Mouse (Mus musculus): ENCODE results near the gene Sh3bgrl. TPM values are rescaled to one million over a fixed set of nuclear protein-coding genes. Genes with fewer than 3 reads are reported as not detected.

Sh3bgrl gene
- polyA plus RNA-seq, 1 experiment from 2014 or later: 131 TPM

DNA sequence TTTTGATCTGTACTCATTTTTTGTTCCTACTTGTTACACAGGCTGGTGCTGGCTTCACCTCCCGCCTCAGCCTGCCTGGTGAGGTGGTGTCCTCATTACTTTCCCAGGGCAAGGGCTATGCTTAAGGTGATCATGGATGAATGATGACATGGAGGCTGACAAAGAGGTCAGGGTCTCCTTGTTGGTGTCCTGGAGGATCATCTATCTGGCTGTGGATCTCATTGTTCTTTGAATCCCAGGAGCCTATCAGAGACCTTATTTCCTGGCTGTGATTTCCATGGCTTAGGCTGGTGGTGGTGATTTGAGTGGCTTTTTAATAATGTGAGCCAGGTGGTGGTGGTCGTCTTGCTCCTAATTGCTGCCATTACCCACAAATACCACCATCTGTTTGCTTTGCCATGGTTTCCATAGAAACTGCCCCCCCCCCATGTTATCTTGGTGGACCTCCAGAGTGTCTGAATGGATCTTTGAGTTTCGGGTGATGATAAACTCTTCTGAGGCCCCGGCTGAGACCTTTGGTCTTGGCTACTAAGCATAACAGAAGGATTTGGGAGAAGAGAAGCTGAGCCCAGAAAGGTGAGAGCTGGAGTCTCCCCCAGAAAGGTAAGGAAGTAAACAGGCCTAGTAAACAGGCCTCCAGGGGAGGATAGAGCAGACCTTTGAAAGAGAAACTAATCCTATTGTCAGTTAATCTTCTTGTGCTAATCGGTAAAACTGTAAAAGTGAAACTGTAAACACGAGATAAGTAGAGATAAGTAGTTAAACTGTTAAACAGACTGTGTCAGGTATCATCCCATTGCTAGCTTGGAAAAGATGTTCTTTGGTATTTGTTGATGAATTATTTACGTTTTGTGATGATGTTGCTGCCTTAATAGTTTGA lies 18.5 kb downstream of the Sh3bgrl start:
- Histone ChIP-seq H3K9ac (no peak overlapping the region), H3K4me1 (0 out of 2 replicates have a peak, but pooled peaks cover 2% of the 10 kb centered on the region), H3K27ac (no peak overlapping the region), H3K27me3 (no peaks in the 10 kb centered on the region), H3K4me2 (no peak overlapping the region), H3K4me3 (replicated peaks) (no peak overlapping the region), H3K36me3 (no peaks in the 10 kb centered on the region), H3K9me3 (replicated peaks) (no peaks in the 10 kb centered on the region)
- ATAC-seq (replicated peaks; ENCODE audit: low FRiP score): no peak
- WGBS: 40% methylated on average over 7 of the region's 7 CpGs

DNA sequence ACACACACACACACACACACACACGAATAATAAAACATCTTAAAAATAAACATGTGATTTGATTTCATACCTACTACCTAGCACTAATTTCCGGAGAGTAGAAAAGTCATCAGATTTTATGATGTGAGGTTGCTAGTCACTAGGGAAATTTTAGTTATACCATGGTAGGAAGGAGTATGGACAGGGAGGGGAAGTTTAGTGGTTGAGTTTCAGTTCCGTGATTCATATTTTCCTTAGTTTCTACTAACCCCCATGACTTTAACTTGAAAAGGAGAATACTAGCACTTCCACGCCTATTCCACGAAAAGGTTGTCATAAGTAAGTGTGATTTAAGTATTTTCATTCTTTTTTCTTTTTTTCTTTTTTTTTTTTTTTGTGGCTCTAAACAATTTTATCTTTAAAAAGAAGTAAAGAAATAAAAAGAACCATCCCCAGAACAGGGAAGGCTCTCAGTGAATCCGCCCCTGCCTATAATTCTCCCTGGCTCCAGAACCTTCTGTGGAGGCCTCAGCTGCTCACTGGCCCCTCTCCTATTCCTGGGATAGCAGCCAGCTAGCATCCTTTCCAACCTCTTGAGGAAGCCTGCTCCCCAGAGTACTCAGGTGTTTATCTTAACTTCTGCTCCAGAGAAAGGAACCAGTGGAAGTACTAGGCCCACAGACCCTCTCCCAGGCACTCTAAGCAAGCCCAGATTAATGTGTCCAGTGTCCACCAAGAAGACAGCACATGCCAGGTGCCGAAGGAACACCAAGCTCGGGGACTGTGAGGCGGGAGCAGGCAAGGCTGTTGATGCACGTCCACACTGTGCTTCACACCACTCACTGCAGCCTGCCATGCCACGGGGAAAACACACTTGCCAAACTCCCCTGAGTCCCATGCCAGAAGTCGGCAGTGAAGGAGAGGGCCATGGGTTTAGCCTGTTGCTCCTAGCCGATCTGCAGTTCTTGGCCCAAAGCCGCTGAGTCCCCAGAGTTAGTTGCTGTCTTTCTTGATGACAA lies 25.0 kb downstream of the Sh3bgrl start:
- Histone ChIP-seq H3K4me1 (no peaks in the 10 kb centered on the region), H3K9ac (no peak overlapping the region), H3K36me3 (no peaks in the 10 kb centered on the region), H3K4me3 (replicated peaks) (no peak overlapping the region), H3K9me3 (replicated peaks) (no peaks in the 10 kb centered on the region), H3K27me3 (no peaks in the 10 kb centered on the region), H3K27ac (no peak overlapping the region), H3K4me2 (no peak overlapping the region)
- 0 out of 2 replicates have a peak, but pooled peaks have one; percentile 49 for ATAC-seq (replicated peaks; ENCODE audit: low FRiP score)
- 76% methylated on average over 14 of the region's 14 CpGs for WGBS

DNA sequence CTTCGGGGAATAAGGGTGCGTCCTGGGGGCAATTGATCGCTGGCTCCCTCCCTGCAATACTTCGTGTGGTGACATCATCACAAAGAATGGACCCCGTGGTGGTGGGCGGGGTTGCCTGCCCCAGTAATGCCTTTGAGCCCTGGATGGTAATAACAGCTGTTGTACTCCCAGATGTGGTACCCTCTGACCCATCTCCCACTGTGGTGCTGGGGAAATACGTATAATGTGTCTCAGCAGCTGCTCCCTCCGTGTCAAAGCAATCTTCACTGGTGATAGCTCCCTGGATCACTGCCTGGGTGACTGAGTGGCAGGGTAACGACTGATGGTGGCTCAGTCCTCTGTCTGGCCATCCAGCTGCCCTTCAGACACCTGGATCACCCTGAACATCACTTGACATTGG lies 26.0 kb downstream of the Sh3bgrl start:
- no peaks in the 10 kb centered on the region for H3K4me1 ChIP-seq
- WGBS: 39% methylated on average over 9 of the region's 9 CpGs
- H3K36me3 ChIP-seq: no peaks in the 10 kb centered on the region
- no peak overlapping the region for H3K9ac ChIP-seq
- 0 out of 2 replicates have a peak, but pooled peaks have one; percentile 29 for ATAC-seq (replicated peaks; ENCODE audit: low FRiP score)
- no peaks in the 10 kb centered on the region for H3K27me3 ChIP-seq
- no peak overlapping the region for H3K27ac ChIP-seq
- H3K4me3 ChIP-seq (replicated peaks): no peak overlapping the region
- no peaks in the 10 kb centered on the region for H3K9me3 ChIP-seq (replicated peaks)
- no peak overlapping the region for H3K4me2 ChIP-seq

DNA sequence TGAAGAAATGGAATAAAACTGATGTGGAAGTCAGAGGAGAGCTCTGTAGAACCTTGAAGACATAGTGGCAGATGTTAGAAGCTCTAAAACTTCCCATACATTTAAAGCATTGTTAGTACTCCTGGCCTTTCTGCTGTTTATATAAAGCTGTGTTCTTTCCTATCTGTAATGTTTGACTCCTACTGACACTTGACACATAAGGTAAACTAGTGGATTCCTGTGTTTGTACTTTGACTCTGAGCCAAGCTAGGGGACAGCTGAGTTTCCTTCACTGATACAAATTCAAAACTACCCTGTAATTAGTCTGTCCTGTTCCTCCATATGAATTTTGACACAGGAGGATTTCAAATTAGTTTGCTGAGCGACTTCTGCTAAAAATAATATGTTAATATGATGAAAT lies 27.5 kb downstream of the Sh3bgrl start:
- no peak overlapping the region for H3K4me2 ChIP-seq
- H3K27me3 ChIP-seq: no peaks in the 10 kb centered on the region
- H3K4me3 ChIP-seq (replicated peaks): no peak overlapping the region
- H3K36me3 ChIP-seq: no peaks in the 10 kb centered on the region
- H3K9ac ChIP-seq: no peak overlapping the region
- ATAC-seq (replicated peaks; ENCODE audit: low FRiP score): no peak
- no peaks in the 10 kb centered on the region for H3K9me3 ChIP-seq (replicated peaks)
- WGBS: 47% methylated on average over 1 of the region's 1 CpGs
- H3K27ac ChIP-seq: no peak overlapping the region
- H3K4me1 ChIP-seq: 0 out of 2 replicates have a peak, but pooled peaks cover 3% of the 10 kb centered on the region

DNA sequence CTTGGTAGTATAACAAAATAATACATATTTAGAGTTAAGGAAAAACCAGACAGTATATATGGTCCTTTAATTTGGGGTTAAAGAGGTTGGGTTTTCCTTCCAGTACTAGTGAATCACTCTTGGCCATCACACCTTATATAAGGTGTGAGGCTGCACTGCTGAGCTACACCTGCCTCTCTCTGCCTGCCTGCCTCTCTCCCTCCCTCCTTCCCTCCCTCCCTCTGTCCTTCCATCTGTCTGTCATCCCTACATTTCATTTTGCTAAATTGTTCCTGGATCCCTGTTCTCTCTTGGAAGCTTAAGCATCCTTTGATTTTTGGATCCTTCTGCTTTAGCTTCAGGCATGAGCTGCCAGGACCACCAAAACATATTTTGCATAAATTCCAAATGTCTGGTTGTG lies 28.6 kb downstream of the Sh3bgrl start:
- H3K9ac ChIP-seq: no peak overlapping the region
- 0 out of 2 replicates have a peak, but pooled peaks cover 3% of the 10 kb centered on the region for H3K4me1 ChIP-seq
- H3K27me3 ChIP-seq: no peaks in the 10 kb centered on the region
- no peak for ATAC-seq (replicated peaks; ENCODE audit: low FRiP score)
- no peaks in the 10 kb centered on the region for H3K9me3 ChIP-seq (replicated peaks)
- H3K36me3 ChIP-seq: no peaks in the 10 kb centered on the region
- H3K27ac ChIP-seq: no peak overlapping the region
- H3K4me2 ChIP-seq: no peak overlapping the region
- no peak overlapping the region for H3K4me3 ChIP-seq (replicated peaks)

DNA sequence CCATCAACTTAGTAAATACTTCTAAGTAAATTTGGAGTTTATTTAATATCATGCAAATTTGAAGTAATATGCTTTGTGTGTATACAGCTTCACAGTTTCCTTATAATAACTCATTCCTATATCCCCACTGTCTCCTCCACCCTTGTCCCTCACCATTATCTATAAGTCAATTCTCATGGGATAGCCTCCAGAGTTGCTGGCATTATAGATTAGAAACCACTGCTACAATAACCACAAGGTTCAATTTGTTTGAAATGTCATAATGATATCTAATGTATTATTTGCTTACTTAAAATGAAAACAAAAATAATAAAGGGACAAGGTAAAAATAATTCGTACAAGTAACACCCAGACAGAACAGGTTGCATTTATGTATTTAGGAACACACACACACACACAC lies 31.7 kb downstream of the Sh3bgrl start:
- H3K9ac ChIP-seq: no peak overlapping the region
- H3K27ac ChIP-seq: no peak overlapping the region
- 0 out of 2 replicates have a peak, but pooled peaks cover 3% of the 10 kb centered on the region for H3K4me1 ChIP-seq
- 89% methylated on average over 1 of the region's 1 CpGs for WGBS
- H3K4me2 ChIP-seq: no peak overlapping the region
- no peak for ATAC-seq (replicated peaks; ENCODE audit: low FRiP score)
- no peaks in the 10 kb centered on the region for H3K27me3 ChIP-seq
- no peaks in the 10 kb centered on the region for H3K9me3 ChIP-seq (replicated peaks)
- no peaks in the 10 kb centered on the region for H3K36me3 ChIP-seq
- H3K4me3 ChIP-seq (replicated peaks): no peak overlapping the region

DNA sequence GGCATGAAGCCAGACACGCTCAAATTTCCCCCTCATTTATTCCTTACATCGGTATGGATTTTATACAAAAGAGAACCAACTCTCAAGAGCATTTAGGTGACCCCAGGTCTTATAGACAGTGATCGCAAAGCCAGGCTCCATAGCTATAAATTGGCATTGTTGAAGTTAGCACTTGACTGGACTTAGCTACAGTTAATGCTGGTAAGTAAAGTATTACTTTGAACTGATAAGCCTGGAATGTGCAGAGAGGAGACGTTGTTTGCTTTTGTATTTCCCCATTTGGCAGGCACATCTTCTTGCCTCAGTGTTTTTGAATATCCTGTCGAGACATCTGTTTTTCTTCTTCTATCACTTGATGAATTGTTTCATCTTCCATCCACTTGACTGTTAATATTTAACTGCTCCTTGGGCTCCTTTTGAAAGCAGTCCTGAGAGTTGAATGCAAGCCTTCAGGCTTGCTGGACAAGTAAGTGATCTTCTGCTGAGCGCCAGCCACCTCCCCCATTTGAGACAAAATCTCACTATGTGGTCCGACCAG lies 32.5 kb downstream of the Sh3bgrl start:
- 56% methylated on average over 7 of the region's 7 CpGs for WGBS
- Histone ChIP-seq H3K4me2 (no peak overlapping the region), H3K36me3 (no peaks in the 10 kb centered on the region), H3K27me3 (no peaks in the 10 kb centered on the region), H3K9me3 (replicated peaks) (no peaks in the 10 kb centered on the region), H3K4me3 (replicated peaks) (no peak overlapping the region), H3K27ac (no peak overlapping the region), H3K9ac (no peak overlapping the region), H3K4me1 (0 out of 2 replicates have a peak, but pooled peaks cover 3% of the 10 kb centered on the region)
- no peak for ATAC-seq (replicated peaks; ENCODE audit: low FRiP score)

DNA sequence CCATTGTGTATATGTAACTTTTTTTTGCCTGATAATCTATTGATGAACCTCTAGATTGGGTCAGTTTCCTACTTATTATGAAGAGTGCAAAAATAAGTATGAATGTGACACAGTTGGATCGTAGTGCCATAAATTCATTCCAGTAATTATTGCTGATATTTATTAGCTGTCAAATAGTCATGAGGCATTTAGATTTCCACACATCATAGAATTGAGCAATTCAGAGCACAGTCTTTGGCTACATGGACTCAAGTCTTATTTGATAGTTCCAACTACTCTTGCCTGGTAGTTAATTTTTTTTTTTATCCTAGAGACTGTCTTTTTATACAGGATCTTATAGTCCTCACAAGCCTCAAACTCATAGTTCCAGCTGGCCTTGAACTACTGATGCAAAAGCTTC lies 34.9 kb downstream of the Sh3bgrl start:
- no peaks in the 10 kb centered on the region for H3K9me3 ChIP-seq (replicated peaks)
- H3K4me1 ChIP-seq: 0 out of 2 replicates have a peak, but pooled peaks cover 3% of the 10 kb centered on the region
- H3K27me3 ChIP-seq: no peaks in the 10 kb centered on the region
- H3K27ac ChIP-seq: no peak overlapping the region
- H3K4me2 ChIP-seq: no peak overlapping the region
- 97% methylated on average over 1 of the region's 1 CpGs for WGBS
- no peaks in the 10 kb centered on the region for H3K36me3 ChIP-seq
- ATAC-seq (replicated peaks; ENCODE audit: low FRiP score): no peak
- H3K4me3 ChIP-seq (replicated peaks): no peak overlapping the region
- H3K9ac ChIP-seq: no peak overlapping the region

DNA sequence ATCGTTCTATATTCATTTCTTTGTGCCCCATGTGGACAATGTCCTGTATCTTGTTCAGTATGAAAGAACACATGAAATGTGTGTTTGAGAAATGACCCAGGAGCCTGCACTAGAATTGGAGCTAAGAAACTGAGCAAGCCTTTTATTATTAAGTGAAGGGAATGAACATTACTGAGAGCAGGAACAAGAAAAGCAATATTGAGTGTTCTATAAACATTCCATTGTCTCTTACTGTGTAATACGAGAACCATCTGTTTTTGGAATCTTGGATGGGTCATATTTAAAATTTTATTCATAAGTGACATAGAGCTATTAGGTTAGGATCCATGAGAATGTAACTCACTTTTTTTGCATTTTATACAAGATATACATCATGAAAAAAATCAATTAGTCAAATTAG lies 36.7 kb downstream of the Sh3bgrl start:
- Histone ChIP-seq H3K27ac (no peak overlapping the region), H3K27me3 (no peaks in the 10 kb centered on the region), H3K9ac (no peak overlapping the region), H3K9me3 (replicated peaks) (no peaks in the 10 kb centered on the region), H3K4me1 (0 out of 2 replicates have a peak, but pooled peaks cover 3% of the 10 kb centered on the region), H3K4me3 (replicated peaks) (no peak overlapping the region), H3K4me2 (no peak overlapping the region), H3K36me3 (no peaks in the 10 kb centered on the region)
- WGBS: 74% methylated on average over 2 of the region's 2 CpGs
- no peak for ATAC-seq (replicated peaks; ENCODE audit: low FRiP score)

DNA sequence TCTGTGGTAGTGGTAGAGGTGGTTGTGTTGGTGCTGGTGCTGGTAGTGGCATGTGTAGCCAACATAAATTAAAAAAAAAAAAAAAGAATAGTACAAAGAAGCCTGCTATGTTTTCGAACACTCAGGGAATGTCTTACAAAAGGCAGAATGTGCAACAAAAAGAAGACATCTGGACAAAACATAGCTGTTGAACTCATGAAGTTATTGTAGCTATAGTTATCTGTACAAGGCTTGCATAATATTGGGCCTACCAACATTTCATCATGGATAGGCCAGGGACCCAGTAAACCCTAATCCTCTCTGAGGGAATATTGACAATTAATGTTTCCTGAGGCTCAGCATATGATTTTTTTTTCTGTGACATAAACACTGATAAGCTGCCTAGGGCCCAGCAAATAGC lies 37.3 kb downstream of the Sh3bgrl start:
- no peak overlapping the region for H3K9ac ChIP-seq
- 74% methylated on average over 1 of the region's 1 CpGs for WGBS
- H3K27me3 ChIP-seq: no peaks in the 10 kb centered on the region
- no peaks in the 10 kb centered on the region for H3K36me3 ChIP-seq
- H3K4me2 ChIP-seq: no peak overlapping the region
- H3K27ac ChIP-seq: no peak overlapping the region
- H3K4me3 ChIP-seq (replicated peaks): no peak overlapping the region
- ATAC-seq (replicated peaks; ENCODE audit: low FRiP score): no peak
- no peaks in the 10 kb centered on the region for H3K9me3 ChIP-seq (replicated peaks)
- H3K4me1 ChIP-seq: 0 out of 2 replicates have a peak, but pooled peaks cover 3% of the 10 kb centered on the region

DNA sequence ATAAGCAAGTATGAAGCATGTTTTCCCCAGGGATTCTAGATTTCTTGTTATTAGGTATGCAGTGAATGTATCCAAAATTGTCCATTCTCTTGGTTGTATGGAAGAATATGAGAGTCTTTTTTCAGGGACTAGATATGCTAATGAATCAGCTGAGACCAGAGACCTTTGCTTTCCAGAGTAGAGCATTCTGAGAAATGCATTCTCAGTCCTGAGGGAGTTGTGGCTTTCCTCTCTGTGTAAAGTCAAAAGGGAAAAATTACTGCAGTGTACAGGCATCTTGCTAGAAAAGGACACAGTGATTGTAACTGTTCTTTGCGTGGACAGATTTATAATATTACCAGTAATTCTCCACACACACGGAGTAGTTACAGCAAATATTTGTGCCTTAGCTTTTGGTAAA lies 38.3 kb downstream of the Sh3bgrl start:
- no peak for ATAC-seq (replicated peaks; ENCODE audit: low FRiP score)
- Histone ChIP-seq H3K36me3 (no peaks in the 10 kb centered on the region), H3K9ac (no peak overlapping the region), H3K4me1 (no peaks in the 10 kb centered on the region), H3K4me3 (replicated peaks) (no peak overlapping the region), H3K27ac (no peak overlapping the region), H3K9me3 (replicated peaks) (no peaks in the 10 kb centered on the region), H3K27me3 (no peaks in the 10 kb centered on the region), H3K4me2 (no peak overlapping the region)
- WGBS: 70% methylated on average over 2 of the region's 2 CpGs

DNA sequence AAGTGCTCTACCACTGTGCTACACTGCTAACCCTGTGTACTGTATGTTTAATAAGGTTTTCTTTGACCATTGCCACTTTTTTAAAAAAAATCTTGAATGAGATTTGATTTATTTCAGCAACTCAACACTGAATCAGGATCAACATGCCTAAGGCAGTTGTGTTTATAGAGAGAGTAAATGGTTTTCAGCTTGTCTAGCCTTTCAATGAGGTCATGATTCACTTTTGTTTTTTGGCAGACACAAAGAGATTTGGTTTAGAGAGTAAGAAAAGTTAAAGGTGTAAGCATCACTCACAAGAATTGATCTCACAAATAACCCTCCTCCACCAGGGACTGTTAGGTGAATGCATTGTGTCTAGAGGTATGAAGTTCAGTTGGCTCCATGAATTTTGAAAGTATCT lies 41.1 kb downstream of the Sh3bgrl start:
- Histone ChIP-seq H3K36me3 (no peaks in the 10 kb centered on the region), H3K4me3 (replicated peaks) (no peak overlapping the region), H3K27ac (no peak overlapping the region), H3K9me3 (replicated peaks) (no peaks in the 10 kb centered on the region), H3K9ac (no peak overlapping the region), H3K27me3 (no peaks in the 10 kb centered on the region), H3K4me2 (no peak overlapping the region), H3K4me1 (no peaks in the 10 kb centered on the region)
- ATAC-seq (replicated peaks; ENCODE audit: low FRiP score): no peak

All from kidney, embryonic 15.5 days (tissue).